Mouse (Mus musculus): Measurements from ENCODE around the gene Miip. TPM values are rescaled to one million over a fixed set of nuclear protein-coding genes. Genes with fewer than 3 reads are reported as not detected.
"Not testable (repeated sequence)": the region's sequence is repeated elsewhere in the genome, so short reads cannot be mapped to it uniquely, and the experiment has no call there.

The Miip gene
- total RNA-seq, 4 experiments from 2014 or later: 12.8 to 22.9 (median 16.6) TPM

GRCm38 (mm10) chr4:147869238-147869637 lies 622 bp upstream of the Miip start:
- no peak for DNase-seq (ENCODE audit: low spot score in 2 of 2)

- DNase-seq (ENCODE audit: low spot score in 2 of 2): no peak
Observed at GRCm38 (mm10) chr4:147867563-147868449, 810 bp downstream of the Miip start.

DNA sequence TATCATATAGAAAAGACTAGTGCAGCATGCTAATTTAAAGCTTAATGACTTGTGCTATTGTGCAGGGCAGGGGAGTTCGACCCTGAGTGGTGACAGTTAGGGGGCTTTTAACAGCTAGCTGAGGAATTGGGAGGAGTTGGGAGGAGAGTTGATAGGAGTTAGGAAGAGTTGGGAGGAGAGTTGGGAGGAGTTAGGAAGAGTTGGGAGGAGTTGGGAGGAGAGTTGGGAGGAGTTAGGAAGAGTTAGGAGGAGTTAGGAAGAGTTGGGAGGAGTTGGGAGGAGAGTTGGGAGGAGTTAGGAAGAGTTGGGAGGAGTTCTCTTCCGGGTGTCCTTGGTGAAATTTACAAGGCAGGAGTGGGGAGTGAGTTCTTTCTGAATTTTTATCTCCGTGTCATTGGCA lies 1.8 kb downstream of the Miip start:
- DNase-seq (ENCODE audit: low spot score in 2 of 2): not testable (repeated sequence)

DNA sequence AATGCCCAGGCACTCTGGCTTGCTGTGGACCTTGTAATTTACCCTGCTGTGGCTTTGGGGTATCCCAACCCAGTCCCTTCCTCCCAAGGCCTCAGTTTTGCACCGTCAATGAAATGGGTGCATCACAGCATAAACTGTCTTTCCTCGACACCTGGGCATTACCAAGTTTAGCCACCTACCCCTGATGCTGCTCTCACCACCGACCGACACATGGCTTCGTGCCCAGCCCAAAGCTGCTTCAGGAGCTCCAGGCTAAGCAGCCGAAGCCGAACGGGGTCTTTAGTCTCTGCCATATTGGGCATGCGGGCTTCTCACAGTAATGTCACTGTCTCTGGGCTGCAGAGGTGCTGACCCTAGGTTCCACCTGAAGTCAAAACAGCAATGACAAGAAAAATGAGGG lies 2.6 kb downstream of the Miip start:
- DNase-seq (ENCODE audit: low spot score in 2 of 2): no peak

DNA sequence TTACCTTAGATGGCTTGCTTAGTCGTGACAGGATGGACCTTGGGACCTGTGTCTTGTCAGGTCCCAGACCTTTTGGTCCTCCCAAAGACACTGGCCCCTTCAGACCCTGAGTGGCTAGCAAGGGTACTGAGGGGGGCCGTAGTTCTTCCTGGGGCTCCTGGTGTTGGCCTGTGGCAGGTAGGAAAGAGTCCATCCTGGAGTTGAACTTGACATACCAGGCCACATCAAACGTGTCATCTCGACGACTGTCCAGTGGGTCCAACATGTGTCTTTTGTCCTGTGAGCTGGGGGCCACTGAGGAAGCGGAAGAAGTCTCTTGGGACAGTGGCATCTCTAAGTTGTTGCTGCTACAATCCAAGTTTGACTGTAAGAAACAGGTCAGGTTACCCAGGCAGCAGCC lies 3.0 kb downstream of the Miip start:
- DNase-seq (ENCODE audit: low spot score in 2 of 2): no peak

DNA sequence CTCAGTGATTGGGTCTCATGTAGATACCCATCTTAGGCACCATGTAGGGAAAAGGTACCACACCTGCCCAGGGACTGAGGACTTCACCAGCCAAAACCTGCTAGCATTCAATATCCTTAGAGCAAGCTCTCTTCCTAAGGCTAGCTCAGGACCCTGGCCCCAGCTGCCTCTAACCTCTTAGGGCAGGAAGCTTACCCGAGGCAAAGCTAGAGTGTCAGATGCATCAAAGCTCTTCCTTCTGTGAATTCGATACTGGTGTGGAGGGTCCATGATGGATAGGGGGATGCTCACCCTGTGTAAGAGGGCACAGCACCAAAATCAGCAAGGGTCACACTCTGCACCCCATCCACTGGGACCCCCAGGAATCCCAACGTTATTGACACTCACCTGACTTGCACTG lies 6.6 kb downstream of the Miip start:
- DNase-seq (ENCODE audit: low spot score in 2 of 2): no peak

- DNase-seq (ENCODE audit: low spot score in 2 of 2): no peak
Observed at GRCm38 (mm10) chr4:147850776-147851175, 17.8 kb downstream of the Miip start.

DNA sequence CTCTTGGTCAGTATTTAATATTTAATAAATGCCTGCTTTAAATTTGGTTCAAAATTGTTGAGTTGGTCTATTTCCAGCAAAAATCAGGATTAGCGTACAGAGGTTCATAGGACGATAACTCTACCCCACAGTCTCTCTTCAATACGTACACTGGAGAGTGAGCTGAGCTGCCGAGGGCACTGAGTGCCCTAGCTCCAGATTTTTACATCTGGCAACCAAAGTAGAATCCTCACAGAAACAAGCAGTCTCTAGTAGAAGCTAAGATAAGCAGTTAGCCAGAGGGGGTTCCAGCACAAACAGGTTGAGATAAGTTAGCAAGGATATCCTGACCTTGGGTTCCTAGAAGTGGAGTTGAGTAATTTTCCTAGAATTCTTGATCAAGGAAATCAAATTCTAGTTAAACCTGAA lies 20.0 kb downstream of the Miip start:
- no peak for DNase-seq (ENCODE audit: low spot score in 2 of 2)

- peak; percentile 53 to 75 for DNase-seq (ENCODE audit: low spot score in 2 of 2)
Observed at GRCm38 (mm10) chr4:147847614-147848583, 20.7 kb downstream of the Miip start, which contains the start of gene Zfp933. Zfp933 (minus strand) TSS chr4:147848366.

GRCm38 (mm10) chr4:147842871-147843270 lies 25.7 kb downstream of the Miip start:
- DNase-seq (ENCODE audit: low spot score in 2 of 2): no peak

- not testable (repeated sequence) for DNase-seq (ENCODE audit: low spot score in 2 of 2)
Observed at GRCm38 (mm10) chr4:147839282-147839681, 29.3 kb downstream of the Miip start.

GRCm38 (mm10) chr4:147824389-147824788 lies 44.2 kb downstream of the Miip start:
- no peak for DNase-seq (ENCODE audit: low spot score in 2 of 2)

DNA sequence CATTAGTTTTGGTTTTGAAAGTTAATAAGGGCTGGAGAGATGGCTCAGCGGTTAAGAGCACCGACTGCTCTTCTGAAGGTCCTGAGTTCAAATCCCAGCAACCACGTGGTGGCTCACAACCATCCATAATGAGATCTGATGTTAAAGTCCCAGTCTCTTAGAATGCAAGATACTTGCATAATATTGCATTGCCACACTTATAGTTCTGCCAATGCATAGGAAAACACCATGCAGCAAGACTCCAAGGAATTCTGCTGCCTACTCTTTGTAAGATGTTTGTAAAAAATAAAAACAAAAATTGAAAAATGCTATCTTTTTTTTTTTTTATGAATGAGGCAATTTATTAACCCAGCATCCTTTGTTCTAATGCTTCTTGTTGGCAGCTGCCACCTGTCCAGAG lies 47.2 kb downstream of the Miip start:
- not testable (repeated sequence) for DNase-seq (ENCODE audit: low spot score in 2 of 2)

GRCm38 (mm10) chr4:147819659-147820058 lies 49.0 kb downstream of the Miip start:
- DNase-seq (ENCODE audit: low spot score in 2 of 2): not testable (repeated sequence)

DNA sequence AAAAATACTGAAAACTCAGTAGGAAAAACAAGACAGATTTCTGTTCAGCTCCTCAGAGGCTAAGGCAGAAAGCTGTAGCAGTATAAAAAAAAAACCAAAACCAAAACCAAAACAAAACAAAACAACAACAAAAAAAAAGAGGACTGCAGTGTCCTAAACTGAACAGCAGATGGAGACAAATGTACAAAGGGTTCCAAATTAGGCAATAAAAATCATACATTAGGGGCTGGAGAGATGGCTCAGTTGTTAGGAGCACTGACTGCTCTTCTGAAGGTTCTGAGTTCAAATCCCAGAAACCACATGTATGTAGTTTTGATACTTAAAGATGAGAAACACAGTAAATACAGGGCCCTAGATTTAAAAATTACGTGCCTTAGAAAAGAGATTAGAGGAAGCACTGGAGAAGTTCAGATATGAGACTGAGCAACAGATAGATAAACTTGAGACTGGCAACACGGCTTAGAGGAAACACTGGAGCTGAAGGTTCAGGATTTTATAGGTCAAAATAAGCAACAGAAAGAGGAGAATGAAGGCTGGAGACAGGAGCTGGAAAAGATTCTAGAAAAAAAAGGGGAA lies 53.9 kb downstream of the Miip start:
- no peak for DNase-seq (ENCODE audit: low spot score in 2 of 2)

GRCm38 (mm10) chr4:147813249-147813765 lies 55.3 kb downstream of the Miip start:
- DNase-seq (ENCODE audit: low spot score in 2 of 2): no peak

Other genes with a start within 250 kb of the Miip start
- under 1 TPM; 0.14 to 0.53 (median 0.47) TPM for gene Zfp979, start 226.3 kb downstream of the Miip start, total RNA-seq (2022)
- not detected for gene Zfp534, start 166.3 kb downstream of the Miip start, total RNA-seq (2022)
- gene Zfp984, start 59.0 kb downstream of the Miip start, total RNA-seq (2022): 1 to 10 TPM; 1.9 to 2.6 (median 2.2) TPM
- 10 to 100 TPM; 16.4 to 22.7 (median 17.9) TPM for gene Zfp933, start 20.4 kb downstream of the Miip start, total RNA-seq (2022)
- gene Fv1, start 163 bp upstream of the Miip start, total RNA-seq (2022): 10 to 100 TPM in 2 of 4 experiments, 1 to 10 TPM in 2; 7.6 to 10.8 (median 9.9) TPM
- gene Mfn2, start 35.9 kb upstream of the Miip start, total RNA-seq (2022): 100 to 1,000 TPM; 181 to 227 (median 209) TPM
- gene Plod1, start 68.0 kb upstream of the Miip start, total RNA-seq (2022): 10 to 100 TPM; 12.1 to 16.3 (median 14.1) TPM
- gene 2510039O18Rik, start 72.1 kb upstream of the Miip start, total RNA-seq (2022): 10 to 100 TPM; 26.2 to 28.7 (median 27.5) TPM
- not detected for gene Nppb, start 117.0 kb upstream of the Miip start, total RNA-seq (2022)
- under 1 TPM in 2 of 4 experiments, not detected in 2; 0.59 to 0.74 TPM for gene Nppa, start 131.9 kb upstream of the Miip start, total RNA-seq (2022)
- gene Clcn6, start 170.0 kb upstream of the Miip start, total RNA-seq (2022): 10 to 100 TPM; 92.3 to 94.8 (median 93.8) TPM
- 10 to 100 TPM; 26.7 to 36.9 (median 31.1) TPM for gene Mthfr, start 170.3 kb upstream of the Miip start, total RNA-seq (2022)
- 10 to 100 TPM in 2 of 4 experiments, 1 to 10 TPM in 2; 9.1 to 13.5 (median 10.6) TPM for gene Agtrap, start 219.2 kb upstream of the Miip start, total RNA-seq (2022)